Mouse (Mus musculus) liver, adult (tissue): Measurements from ENCODE around the gene Kdm5a.

Experiments used
- GATA4 ChIP-seq: IDR thresholded peaks from 2 replicates; pipeline ENCODE4 v1.6.1; 2014; ENCODE audit warnings: mild to moderate bottlenecking, low read length; ENCODE audit not compliant: insufficient replicate concordance

The Kdm5a gene

GRCm38 (mm10) chr6:120376736-120377135 is 12.8 kb downstream of the Kdm5a start:
- peak; percentile 56; the same call in 1 of the 2 replicates for TF ChIP-seq GATA4

GRCm38 (mm10) chr6:120390054-120390453 is 26.1 kb downstream of the Kdm5a start:
- no peak for TF ChIP-seq GATA4

GRCm38 (mm10) chr6:120392811-120393210 is 28.9 kb downstream of the Kdm5a start:
- no peak for TF ChIP-seq GATA4

- TF ChIP-seq GATA4, result no peak
These were observed 31.9 kb downstream of the Kdm5a start for GRCm38 (mm10) chr6:120395622-120396345.

GRCm38 (mm10) chr6:120403936-120404335 is 40.0 kb downstream of the Kdm5a start:
- no peak for TF ChIP-seq GATA4

- TF ChIP-seq GATA4, result no peak
These were observed 74.2 kb downstream of the Kdm5a start for GRCm38 (mm10) chr6:120438161-120438560.

GRCm38 (mm10) chr6:120442171-120442749 is 78.3 kb downstream of the Kdm5a start:
- no peak for TF ChIP-seq GATA4

GRCm38 (mm10) chr6:120443363-120444355 is 79.7 kb downstream of the Kdm5a start:
- TF ChIP-seq GATA4, result no peak

GRCm38 (mm10) chr6:120450208-120450607 is 86.3 kb downstream of the Kdm5a start:
- no peak for TF ChIP-seq GATA4

- no peak for TF ChIP-seq GATA4
These were observed 88.6 kb downstream of the Kdm5a start for GRCm38 (mm10) chr6:120452384-120453102.

GRCm38 (mm10) chr6:120453103-120453445 is 89.2 kb downstream of the Kdm5a start:
- TF ChIP-seq GATA4, result no peak

GRCm38 (mm10) chr6:120453556-120453955 is 89.6 kb downstream of the Kdm5a start:
- TF ChIP-seq GATA4, result no peak

- TF ChIP-seq GATA4, result no peak
These were observed 90.7 kb downstream of the Kdm5a start for GRCm38 (mm10) chr6:120454627-120455077.

GRCm38 (mm10) chr6:120457074-120457473 is 93.2 kb downstream of the Kdm5a start:
- no peak for TF ChIP-seq GATA4

- no peak for TF ChIP-seq GATA4
These were observed 93.8 kb downstream of the Kdm5a start for GRCm38 (mm10) chr6:120457751-120458150.
